Mouse (Mus musculus) induced T-regulatory cell, adult 2 months (primary cell): Measurements from ENCODE around the gene Iqcn.

Source experiments
- DNase-seq: peaks from one replicate; pipeline ENCODE4 v3.0.0-alpha.2; 2012; ENCODE audit warnings: low read depth

Gene Iqcn

DNA sequence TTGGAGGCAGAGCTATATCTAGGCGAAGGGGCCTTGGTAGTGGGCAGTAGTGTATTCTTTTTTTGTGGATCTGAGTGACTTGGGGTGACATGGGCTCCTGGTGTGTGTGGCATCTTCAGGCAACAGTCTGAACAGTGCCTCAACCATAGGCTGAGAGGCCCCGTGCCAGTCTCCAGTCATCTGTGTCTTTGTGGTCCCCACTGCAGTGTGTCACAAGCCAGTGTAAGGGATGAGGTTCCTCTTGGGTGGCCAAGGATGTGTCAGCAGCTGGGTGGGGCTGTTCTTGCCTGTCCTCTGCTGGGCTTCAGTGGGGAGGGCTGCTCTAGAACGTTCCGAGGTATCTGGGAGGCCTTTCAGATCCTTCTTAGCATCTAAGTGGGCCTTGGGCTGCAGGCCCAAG, 27.7 kb downstream of the Iqcn start:
- no peak for DNase-seq

DNA sequence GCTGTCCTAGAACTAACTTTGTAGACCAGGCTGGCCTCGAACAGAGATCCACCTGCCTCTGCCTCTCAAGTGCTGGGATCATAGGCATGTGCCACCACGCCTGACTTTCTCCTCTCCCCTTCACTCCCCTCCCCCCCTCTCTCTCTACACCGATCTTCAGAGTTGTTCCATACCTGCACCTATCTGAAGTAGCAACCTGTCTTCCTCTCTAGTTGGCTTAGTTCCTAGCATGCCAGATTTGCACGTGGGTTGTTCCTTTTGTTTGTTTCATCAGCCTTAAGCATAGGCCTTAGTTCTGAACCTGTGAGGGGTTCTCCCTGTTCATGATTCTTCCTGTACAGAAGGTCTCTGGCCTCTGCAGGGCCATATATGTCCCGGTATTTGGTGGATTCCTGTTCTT, 34.4 kb downstream of the Iqcn start:
- no peak for DNase-seq

DNA sequence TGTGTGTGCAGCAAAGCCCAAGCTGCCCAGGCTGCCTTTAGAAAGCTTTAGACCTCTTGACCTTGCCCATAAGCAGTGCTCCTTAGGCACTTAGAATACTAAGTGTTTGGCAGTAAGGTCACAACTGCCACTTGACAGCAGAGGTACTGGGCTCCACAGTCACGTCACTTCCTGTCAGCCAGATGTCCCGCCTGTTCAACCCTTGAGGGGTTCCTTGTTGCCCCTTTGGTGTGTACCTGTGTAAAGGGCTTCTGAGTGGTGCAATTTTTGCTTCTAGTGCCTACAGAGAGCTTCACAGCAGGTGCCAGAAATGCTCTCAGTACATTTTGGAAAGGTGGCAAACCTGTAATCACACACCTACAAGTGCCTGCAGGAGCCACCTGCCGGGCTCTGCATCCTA, 35.0 kb downstream of the Iqcn start:
- no peak for DNase-seq

DNA sequence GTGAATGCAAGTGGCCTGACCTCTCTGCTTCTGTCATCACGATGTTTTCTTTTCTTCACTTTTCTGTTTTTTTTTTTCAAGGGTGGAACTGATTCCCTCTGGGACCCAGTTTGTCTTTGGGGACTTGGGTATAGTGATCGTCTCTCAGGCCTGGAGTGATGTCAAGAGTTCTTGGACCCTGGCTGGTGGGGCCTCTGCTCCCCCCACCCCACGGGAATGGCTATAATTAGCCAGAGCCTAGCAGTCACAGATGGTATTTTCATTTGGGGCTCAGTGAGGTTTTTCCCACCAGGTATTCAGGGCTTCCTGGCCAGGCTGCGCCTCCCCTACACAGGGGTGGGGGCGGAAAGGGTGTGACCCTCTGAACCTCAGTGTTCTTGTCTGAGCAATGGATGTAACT, 38.4 kb downstream of the Iqcn start:
- no peak for DNase-seq

DNA sequence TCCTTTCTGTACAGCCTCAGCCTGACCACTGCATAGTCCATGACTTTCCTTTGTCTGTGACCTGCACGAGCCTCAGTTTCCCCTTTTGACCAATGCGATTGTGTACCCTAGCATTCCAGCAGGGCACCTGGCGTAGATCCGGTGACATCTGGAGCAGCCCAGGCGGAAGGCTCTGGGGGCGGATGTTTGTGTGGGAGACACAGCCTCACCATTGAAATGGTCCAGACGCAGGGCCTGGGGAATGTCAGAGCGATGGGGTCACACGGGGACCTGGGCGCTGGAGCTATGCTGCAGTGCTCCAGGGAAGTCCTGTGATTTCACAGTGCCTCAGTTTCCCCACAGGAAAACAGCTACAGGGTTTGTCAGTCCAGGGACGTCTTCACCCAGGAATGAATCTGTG, 38.9 kb downstream of the Iqcn start:
- DNase-seq, result no peak

DNA sequence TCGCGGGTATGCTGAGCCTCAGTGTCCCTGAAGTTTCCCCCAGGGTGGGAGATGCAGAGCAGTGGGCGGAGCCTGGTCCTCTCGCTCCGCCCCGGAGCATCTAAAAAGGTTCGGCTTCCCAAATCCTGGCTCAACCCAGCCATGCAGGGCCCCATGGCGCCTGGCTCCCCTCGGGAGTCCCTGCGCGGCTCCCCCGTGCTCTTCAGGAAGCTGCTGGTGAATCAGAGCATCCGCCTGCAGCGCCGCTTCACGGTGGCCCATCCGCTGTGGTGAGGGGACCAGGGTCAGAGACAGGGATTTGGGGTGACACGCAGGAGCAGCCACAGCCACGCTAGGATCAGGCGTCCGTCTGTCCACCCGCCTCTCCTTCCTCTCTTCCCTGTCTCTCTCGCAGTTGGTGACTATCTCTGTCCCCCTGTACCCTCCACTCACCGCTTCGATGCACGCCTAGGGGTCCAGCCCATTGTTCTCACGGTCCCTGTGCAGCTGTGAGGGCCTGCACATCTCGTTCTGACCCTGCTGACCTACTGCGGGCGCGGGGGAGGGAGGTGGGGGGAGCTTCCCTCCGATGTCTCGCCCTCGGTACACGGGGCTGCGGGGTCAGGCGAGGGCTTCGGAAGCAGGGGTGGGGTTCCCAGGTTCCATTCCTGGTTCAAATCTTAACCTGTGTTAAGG, 39.9 kb downstream of the Iqcn start:
- DNase-seq, result peak; percentile 53

DNA sequence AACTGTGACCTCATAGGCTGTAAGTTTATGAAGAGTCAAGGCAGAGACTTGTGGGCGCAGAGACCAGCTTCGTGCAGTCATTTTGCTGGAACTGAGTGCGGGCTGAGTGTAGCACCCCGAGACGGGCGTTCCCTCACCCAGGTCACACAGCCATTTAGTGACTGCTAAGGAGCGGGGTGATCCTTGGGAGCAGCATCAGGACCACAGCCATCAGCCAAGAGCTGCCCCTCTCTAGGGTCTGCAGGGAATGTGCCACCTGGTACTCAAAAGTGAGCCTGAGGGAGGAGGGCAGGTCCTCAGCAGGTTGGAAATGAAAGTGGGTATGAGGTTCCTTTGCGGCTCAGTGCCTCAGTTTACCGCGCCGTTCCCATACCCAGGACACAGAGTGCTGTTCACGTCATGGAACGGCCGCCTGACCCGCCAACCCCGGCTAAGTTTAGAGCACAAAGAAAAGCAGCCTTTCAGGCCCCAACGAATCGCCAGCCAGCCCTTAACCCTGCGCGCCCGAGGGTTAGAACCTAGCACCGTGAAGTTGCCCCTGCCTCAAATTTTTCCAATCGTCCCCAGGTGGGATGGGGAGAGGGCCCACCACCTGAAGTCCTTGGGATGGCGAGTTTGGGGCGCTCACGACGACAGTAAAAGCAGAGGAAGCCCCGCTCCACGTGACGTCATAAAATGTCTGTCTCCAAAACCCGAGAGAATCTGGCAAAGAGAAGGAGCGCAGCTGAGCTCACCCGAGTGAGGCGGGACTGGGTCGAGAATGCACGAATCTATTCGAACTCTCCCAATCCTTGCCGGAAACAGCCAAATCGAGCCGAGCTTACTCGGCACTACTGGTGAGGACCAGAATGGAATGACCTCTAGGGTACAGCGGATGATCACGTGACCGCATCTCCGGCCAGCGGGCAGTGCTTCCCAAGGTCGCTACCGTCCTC, 40.7 kb downstream of the Iqcn start:
- DNase-seq, result peak; percentile 71

DNA sequence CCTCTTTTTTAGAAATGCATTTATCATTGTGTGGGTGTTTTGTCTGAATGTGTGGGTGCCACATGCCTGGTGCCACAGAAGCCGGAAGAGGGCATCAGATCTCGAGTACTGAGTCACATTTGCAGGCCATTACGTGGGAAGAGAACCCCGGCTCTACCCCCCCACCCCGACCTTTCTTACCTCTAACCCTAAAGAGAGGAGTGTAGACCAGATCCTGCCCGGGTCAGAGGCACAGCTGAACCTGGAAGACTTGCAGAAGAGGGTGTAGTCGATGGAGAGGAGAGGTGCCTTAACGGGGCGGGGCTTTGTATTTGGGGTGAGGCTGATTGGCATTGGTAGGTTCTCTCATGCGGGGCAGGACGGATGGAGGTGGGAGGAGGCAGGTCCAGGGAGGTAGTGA, 41.5 kb downstream of the Iqcn start:
- peak; percentile 75 for DNase-seq

DNA sequence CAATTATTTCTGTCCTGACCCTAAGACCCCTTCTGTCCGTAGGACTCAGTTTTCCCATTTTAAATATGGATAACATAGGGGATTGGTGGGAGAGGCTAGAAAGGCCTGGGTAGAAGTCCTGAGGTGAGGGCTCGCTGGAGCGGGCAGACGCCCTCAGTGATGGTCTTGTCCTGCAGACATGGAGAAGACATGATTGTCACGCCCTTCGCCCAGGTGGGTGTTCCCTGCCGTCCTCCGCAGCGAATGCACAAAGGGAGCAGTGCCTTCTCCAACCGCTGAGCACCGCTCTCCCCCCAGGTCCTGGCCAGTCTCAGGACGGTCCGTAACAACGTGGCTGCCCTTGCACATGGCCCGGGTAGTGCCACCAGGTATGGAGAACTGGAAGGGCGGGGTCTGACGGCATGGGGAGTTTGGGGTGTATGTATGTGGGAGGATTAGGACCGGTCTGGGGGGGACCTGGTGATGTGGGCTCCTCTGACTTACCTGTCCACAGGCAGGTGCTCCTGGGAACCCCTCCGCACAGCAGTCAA, 42.5 kb downstream of the Iqcn start:
- no peak for DNase-seq

DNA sequence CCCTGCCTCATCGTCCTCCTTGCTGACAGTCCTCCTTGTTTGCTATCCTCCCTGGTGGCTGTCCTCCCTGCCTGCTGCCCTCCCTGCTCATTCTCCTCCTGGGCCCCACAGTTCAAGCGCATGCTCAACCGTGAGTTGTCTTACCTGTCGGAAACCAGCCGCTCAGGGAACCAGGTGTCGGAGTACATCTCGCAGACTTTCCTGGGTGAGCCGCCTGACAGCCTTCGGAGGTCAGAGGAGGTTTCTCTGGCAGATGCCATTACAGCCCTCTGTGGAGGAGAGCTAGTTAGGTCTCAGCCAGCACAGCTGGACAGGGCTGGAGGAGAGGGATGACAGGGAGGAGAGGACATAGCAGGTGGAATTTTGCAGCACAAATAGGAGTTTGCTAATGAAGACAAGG, 43.4 kb downstream of the Iqcn start:
- no peak for DNase-seq

DNA sequence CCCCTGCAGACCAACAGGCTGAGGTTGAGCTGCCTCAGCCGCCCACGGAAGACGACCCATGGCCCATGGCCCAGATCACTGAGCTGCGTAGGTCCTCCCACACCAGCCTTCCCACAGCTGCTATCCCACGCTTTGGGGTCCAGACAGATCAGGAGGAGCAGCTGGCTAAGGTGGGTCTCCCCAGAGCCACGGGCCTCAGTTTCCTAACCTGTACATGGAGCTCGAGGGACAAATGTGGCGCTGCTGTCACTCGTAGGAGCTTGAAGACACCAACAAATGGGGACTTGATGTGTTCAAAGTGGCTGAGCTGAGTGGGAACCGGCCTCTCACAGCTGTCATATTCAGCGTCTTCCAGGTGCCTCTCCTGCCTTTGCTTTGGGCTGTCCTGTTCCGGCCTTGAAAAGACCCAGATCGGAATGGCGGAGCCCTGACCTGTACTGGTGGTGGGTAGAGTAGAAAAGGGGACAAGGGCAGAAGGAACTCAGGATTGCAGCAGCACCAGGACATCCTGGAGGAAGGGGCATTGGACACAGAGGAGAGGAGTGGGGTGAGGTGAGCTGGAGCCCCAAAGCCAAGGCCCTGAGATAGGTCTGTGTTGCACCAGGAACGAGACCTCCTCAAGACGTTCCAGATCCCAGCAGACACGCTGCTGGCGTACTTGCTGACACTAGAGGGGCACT, 44.1 kb downstream of the Iqcn start:
- DNase-seq, result no peak

DNA sequence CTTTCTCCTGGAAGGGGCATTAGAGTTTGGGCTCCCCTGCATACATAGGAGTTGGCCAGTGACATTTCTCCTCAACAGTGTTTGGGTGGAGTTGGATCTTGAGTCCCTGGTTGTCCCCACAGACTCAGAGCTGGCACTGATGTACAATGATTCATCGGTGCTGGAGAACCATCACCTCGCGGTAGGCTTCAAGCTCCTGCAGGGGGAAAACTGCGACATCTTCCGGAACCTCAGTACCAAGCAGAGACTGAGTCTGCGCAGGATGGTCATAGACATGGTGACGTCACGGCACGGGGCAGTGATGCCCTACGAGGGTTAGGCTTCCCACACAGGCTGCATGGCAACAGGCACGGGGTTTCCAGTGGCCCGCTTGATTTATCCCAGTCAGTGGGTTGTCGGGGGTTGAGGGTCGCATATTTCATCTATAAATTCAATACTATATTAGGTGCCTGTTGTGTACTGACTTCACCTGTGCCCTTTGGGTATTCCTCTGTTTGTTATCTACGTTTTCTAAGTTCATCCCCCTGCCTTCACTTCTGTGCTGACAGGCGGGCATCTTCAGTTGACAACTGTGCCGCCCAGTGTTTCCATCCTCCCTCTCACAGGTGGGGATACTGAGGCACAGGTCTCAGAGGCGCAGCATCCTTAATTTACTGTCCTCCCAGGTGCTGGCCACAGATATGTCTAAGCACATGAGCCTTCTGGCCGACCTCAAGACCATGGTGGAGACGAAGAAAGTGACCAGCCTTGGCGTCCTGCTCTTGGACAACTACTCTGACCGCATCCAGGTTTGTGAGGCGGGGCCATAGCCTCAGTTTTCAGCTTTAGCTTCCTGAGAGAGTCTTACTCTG, 45.2 kb downstream of the Iqcn start:
- no peak for DNase-seq

DNA sequence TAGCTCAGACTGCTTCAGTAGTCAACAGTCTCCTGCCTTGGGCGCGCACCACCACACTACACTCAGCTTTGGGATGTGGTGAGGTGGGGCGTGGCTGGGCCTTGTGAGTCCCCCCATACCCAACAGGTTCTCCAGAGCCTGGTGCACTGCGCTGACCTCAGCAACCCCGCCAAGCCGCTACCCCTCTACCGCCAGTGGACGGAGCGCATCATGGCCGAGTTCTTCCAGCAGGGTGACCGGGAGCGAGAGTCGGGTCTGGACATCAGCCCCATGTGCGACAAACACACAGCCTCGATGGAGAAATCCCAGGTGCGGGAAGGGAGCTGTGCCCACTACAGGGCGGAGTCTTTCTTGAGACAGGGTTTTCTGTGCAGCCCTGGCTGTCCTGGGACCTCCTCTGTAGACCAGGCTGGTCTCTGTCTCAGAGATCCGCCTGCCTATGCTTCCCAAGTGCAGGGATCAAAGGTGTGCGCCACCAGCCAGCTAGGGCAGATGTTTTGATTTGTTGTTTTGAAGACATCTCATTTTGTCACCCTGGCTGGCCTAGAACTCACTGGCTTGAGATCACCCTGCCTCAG, 45.9 kb downstream of the Iqcn start:
- DNase-seq, result no peak

DNA sequence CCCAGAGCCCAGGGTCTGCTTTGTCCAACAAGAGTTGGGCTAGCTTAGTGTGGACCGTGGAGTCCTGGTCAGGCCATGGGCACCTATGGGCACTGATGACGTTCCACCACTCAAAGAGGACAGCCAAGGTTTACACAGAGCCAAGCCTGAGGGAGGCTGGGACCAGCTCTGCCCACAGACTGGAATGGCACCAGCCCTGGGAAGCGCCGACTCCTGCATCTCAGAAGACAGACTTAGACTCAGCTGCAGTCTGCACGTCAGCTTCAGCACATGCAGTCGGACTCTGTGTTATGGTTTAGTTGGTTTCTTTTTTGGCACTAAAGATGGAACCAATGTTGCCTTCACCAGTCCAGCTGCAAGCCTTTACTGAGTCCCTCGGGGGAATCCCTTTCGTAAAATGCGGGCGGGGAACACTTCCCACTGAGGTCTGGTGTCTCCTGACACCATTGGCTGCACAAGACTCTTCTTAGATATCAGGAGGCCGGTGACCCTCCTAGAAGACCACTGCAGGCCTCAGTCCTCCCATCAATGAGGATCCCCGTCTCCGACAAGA, 46.9 kb downstream of the Iqcn start:
- DNase-seq, result no peak

DNA sequence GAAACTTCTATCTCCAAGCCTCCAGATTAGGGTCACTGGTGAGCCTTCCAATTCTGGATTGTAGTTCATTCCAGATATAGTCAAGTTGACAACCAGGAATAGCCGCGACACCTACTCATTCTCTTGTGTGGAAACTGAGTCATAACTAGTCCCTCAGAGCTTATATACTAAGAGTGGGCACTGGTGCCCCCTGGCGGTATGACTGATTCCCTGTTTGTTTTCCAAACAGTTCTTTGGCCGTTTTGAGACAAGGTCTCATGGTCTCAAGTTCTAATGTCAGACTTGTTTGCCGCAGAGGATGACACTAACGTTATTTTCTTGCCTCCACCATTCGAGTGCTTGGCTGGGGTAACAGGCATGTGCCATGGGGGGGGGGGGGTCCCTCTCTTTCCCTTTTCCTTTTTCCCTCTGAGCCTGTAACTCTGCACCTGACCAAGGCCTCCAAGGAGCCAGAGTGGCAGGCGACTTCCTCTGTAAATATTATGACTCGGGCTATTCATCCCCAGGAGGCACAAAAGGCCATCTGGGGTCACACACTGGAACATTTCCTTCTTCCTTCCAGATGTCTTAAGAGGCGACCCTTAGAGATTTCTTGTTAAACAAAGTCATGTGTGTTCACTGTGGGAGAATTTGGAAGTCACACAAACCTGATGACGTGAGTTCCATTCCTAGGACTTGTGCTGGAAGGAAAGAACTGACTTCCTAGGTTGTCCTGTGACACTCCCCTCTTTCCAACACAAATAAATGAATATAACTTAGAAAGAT, 48.9 kb downstream of the Iqcn start:
- peak; percentile 89 for DNase-seq

DNA sequence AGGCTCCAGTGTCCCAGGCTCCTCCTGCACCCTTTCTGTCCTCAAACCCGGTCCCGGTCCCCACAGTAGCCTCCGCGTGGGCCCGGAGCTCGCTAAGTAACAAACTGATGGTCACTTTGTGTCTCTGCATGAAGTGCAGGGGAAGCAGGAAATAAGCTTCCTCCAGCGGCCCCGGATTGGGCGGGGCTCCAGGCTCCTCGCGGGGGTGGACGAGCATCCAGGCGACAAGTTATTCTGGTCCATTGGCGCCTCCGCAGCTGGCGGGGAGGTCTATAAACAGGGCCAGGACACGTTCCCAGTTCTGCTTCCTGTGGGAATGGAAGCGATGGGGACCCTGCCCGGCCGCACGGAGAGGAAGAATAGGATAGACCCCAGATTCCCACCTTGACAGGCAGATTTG, 49.9 kb downstream of the Iqcn start:
- peak; percentile 81 for DNase-seq

DNA sequence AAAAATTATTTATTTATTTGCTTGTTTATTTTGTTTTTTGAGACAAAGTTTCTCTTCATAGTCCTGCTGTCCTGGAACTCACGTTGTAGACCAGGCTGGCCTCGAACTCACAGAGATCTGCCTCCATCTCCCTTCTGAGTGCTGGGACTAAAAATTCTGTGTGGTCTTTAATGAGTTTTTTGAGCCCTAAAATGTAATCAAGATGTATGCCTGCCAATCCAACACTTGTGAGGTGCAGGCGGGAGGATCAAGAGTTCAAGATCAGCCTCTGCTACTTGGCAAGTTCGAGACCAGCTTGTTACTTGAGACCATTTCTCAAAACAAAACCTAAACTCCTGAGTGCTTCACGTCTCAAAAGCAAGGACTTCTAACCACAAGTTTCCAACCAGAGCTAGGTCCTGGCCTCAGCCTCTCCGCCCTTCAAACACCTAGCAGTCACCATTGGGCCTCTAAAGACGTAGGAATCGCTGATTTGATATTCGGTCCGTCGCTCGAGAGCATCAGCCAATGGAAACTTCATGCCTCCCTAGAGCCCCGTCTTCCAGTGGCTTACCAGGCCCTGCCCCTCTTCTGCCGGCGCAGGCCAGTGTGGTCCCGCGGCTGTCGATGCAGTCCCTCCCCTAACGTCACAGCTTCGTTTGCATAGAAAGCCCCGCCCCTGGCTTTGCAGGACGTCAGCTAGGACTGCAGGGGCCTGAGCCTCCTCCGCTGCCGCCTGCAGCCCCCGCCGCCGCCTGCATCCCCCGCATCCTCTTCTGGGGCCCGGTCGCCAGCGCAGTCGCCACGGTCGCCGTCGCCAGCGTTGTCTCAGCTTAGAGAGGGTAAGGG, 51.0 kb downstream of the Iqcn start, which contains the start of gene Rab3a:
TSS of gene Rab3a (plus strand) at position 637 of the 828 bp plus-strand sequence.
- peak; percentile 98 for DNase-seq

DNA sequence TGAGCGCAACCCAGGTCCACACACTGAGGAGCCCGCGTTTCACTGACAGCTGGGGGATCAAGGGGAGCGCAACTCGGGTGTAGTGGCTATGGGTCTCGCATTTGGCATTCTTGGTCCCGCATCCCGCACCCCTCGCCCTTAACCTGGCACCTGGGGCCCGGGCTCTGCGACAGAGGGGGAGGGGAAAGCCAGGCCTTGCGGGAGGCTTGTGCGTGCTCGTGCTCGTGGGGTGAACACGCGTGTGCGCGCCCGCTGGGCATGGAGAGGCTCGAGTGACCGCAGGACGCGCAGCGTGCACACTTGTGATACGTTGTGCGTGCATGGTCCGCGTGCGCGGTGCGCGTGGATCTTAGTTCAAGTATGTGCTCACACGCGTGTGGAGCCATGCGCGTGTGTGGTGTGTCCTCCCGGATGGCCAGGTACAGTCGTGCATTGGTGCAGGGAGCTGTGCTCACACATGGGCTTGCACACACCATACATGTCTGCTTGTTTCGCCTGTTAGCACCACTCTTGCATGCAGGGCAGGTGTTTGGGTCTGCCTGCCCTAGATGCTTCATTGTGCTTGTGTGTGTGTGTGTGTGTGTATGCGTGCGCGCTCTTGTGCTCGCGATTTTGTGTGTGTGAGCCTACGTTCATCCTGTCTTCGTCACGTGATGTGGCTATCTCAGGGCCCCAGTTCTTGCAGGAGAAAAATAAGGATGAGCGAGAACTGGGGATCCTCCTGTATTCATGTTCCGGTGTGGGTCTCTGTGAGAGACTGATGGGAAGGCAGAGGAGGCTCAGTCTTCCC, 51.8 kb downstream of the Iqcn start:
- peak; percentile 76 for DNase-seq
